Mouse (Mus musculus): ENCODE data around the gene Enkd1. TPM values are rescaled to one million over a fixed set of nuclear protein-coding genes. Genes with fewer than 3 reads are reported as not detected.

Enkd1 gene
- polyA plus RNA-seq, 1 experiment from 2014 or later, result 13.9 TPM

DNA sequence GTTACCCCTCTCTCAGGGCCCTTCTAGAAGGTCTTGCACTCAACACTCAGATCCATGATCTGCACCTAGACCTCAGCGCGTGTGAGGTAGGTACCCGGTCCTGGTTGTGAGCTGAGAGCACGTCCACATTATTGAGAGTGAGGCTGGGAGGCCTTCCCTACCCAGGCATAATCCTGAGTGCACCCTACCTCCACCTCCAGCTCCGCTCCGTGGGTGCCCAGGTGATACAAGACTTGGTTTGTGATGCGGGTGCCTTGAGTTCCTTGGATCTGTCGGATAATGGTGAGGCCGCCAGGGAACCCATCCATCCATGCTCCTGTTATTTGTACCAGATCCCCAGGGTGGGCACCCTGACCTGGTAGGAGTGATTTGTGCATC, 18.0 kb downstream of the Enkd1 start:
- Histone ChIP-seq H3K36me3 (no peaks in the 10 kb centered on the region), H3K4me1 (peaks cover 22% of the 10 kb centered on the region), H3K27me3 (replicated peaks) (no peaks in the 10 kb centered on the region), H3K27ac (replicated peaks) (no peak overlapping the region), H3K9ac (replicated peaks) (no peak overlapping the region), H3K9me3 (replicated peaks) (no peaks in the 10 kb centered on the region), H3K4me3 (replicated peaks) (no peak overlapping the region), H3K4me2 (no peak overlapping the region)
- no peak for ATAC-seq (ENCODE audit: low FRiP score)
- WGBS, result 92% methylated on average over 9 of the region's 9 CpGs

DNA sequence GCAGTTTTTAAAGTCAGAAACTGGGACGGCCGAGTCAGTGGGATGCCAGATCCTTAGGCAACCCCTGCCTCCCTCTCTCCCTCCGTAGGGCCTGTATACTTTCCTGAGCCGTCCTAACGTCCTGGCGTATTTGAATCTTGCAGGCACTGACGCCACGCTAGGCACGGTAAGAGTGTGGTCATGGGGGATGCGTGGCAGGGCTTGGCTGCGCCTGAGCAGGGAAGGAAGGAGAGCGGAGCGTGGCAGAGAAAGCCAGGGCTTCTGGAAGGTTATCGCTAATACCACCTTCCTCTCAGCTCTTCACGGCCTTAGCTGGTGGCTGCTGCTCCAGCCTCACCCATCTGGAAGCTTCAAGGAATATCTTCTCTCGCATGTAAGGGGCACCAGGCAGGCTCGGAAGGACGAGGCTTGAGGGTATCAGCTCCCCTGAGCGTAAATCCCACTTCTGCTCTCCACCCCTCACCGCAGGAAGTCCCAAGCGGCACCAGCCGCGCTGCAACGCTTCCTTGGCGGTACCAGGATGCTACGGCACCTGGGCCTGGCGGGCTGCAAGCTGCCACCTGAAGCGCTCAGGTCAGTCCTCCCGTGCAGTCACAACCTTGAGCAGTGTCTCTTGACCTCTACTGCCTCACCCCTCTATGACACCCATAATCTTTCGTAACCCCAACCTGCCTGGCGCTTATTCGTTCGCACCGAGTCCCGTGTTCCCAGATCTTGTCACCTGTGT, 18.6 kb downstream of the Enkd1 start:
- WGBS, result 69% methylated on average over 35 of the region's 35 CpGs
- ATAC-seq (ENCODE audit: low FRiP score), result no peak
- H3K9ac ChIP-seq (replicated peaks), result no peak overlapping the region
- H3K4me1 ChIP-seq, result peaks cover 17% of the 10 kb centered on the region
- H3K4me3 ChIP-seq (replicated peaks), result no peak overlapping the region
- H3K27me3 ChIP-seq (replicated peaks), result no peaks in the 10 kb centered on the region
- no peaks in the 10 kb centered on the region for H3K9me3 ChIP-seq (replicated peaks)
- no peak overlapping the region for H3K27ac ChIP-seq (replicated peaks)
- H3K4me2 ChIP-seq, result no peak overlapping the region
- H3K36me3 ChIP-seq, result no peaks in the 10 kb centered on the region

DNA sequence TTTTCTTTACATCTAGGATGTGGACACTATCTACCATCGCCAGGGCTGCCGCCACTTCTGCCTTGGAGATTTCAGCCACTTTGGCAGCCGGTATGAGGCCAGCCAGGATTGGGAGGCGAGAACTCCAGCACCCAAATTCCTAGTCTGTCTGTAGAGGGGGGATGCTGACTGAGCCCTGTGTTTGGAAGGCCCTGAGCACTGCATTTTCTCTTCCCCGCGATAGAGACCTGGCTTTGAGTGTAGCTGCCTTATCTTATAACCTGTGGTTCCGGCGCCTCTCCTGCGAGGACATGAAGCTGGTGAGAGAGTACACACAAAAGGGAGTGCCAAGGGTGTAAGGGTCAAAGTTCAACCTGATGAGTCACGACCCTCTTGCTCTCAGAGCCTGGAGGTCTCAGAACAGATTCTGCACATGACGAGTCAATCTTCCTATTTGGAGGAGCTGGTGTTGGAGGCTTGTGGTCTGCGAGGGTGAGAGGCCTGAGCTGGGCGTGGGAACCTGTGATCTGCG, 19.7 kb downstream of the Enkd1 start:
- WGBS, result 82% methylated on average over 14 of the region's 14 CpGs
- Histone ChIP-seq H3K27me3 (replicated peaks) (no peaks in the 10 kb centered on the region), H3K9me3 (replicated peaks) (no peaks in the 10 kb centered on the region), H3K4me3 (replicated peaks) (no peak overlapping the region), H3K4me2 (no peak overlapping the region), H3K27ac (replicated peaks) (no peak overlapping the region), H3K9ac (replicated peaks) (no peak overlapping the region), H3K4me1 (0 out of 2 replicates have a peak, but pooled peaks cover 7% of the 10 kb centered on the region), H3K36me3 (peaks cover 6% of the 10 kb centered on the region)
- no peak for ATAC-seq (ENCODE audit: low FRiP score)

DNA sequence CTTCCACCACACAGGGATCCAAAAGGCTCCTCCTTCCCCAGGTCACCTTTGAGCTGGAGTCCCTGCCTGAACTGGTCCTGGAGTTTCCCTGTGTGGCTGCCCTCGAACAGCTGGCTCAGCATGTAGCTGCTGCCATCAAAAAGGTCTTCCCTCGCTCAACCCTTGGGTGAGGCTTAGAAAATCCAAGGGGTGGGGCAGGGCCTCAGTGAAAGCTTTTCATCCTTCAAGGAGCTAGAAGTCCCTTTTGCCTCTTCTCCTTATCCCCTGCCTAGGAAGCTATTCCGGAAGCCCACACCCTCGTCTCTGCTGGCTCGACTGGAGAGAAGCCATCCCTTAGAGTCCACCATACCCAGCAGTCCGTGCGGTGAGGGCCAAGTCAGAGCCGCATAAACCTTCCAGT, 20.5 kb downstream of the Enkd1 start:
- Histone ChIP-seq H3K9ac (replicated peaks) (no peak overlapping the region), H3K27ac (replicated peaks) (no peak overlapping the region), H3K36me3 (peaks cover 13% of the 10 kb centered on the region), H3K4me3 (replicated peaks) (no peak overlapping the region), H3K27me3 (replicated peaks) (no peaks in the 10 kb centered on the region), H3K4me2 (no peak overlapping the region), H3K4me1 (0 out of 2 replicates have a peak, but pooled peaks cover 6% of the 10 kb centered on the region), H3K9me3 (replicated peaks) (no peaks in the 10 kb centered on the region)
- 72% methylated on average over 8 of the region's 8 CpGs for WGBS
- no peak for ATAC-seq (ENCODE audit: low FRiP score)

DNA sequence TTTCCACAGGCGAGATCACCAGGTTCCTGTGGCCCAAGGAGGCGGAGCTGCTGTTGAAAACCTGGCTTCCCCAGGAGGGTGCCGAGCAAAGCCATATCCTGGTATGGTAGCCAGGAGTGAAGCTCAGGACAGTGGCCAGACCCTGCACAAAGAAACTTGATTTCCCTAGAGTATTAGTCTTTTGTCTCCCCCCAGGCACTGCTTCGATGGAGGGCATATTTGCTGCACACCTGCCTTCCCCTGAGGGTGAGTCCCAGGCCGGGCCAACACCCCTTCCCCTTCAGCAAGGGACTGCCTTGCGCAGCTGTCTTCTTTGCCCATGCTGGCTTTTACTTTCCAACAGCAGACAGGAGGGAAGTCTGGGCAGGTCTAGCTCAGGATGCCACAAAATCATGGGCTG, 21.5 kb downstream of the Enkd1 start:
- ATAC-seq (ENCODE audit: low FRiP score), result no peak
- Histone ChIP-seq H3K27ac (replicated peaks) (no peak overlapping the region), H3K9me3 (replicated peaks) (no peaks in the 10 kb centered on the region), H3K4me2 (no peak overlapping the region), H3K27me3 (replicated peaks) (no peaks in the 10 kb centered on the region), H3K9ac (replicated peaks) (no peak overlapping the region), H3K4me1 (0 out of 2 replicates have a peak, but pooled peaks cover 6% of the 10 kb centered on the region), H3K4me3 (replicated peaks) (no peak overlapping the region), H3K36me3 (peaks cover 21% of the 10 kb centered on the region)
- 68% methylated on average over 6 of the region's 6 CpGs for WGBS

DNA sequence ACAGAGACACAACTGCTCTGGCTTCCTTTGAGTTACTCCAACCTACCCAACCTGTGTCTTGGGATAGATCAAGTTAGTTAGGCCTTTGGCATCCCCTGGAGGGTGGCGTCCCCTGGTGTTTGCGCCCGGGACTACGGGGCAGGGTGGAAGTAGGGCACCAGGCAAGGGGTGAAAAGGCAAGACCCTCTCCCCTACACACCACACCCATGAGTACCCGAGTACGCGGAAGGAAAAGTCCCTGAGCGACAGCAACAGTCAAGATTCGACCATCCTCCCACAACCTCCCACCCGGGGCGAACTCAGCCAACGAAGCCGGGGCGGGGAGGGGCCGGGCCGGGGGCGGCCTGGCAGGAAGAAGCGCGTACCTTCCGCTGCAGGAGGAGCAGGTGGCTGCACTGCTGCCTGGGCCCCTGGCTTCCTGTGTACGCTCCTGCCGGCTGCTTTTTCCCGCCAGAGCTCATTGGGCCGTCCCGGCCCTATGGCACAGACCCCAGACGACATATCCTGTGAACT, 22.2 kb downstream of the Enkd1 start, which contains the start of gene Carmil2:
Carmil2 (plus strand) TSS at position 479 of the 513 bp plus-strand sequence.
- Histone ChIP-seq H3K36me3 (peaks cover 28% of the 10 kb centered on the region), H3K27ac (replicated peaks) (no peak within 1 kb of the TSS), H3K9me3 (replicated peaks) (no peaks in the 10 kb centered on the region), H3K4me1 (0 out of 2 replicates have a peak, but pooled peaks cover 6% of the 10 kb centered on the region), H3K9ac (replicated peaks) (no peak within 1 kb of the TSS), H3K4me2 (peak within 1 kb of the TSS; percentile 34), H3K27me3 (replicated peaks) (no peaks in the 10 kb centered on the region), H3K4me3 (replicated peaks) (no peak within 1 kb of the TSS)
- no peak; the same call in 1 of the 2 replicates for ATAC-seq (ENCODE audit: low FRiP score)
- 16% methylated on average over 26 of the region's 26 CpGs for WGBS

DNA sequence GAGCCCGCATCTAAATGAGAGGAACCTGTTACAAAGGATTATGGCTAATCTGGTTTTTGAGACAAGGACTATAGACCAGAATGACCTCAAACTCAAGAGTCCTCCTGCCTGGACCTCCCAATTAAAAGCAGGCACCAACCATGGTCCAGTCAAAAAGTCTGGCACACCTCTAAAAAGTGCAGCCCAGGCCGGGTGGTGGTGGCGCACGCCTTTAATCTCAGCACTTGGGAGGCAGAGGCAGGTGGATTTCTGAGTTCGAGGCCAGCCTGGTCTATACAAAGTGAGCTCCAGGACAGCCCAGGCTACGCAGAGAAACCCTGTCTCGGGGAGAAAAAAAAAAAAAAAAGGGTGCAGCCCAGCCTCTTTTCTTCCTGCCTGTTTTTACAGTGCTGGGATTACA, 22.7 kb downstream of the Enkd1 start:
- WGBS, result 78% methylated on average over 7 of the region's 7 CpGs
- no peak overlapping the region for H3K27ac ChIP-seq (replicated peaks)
- no peaks in the 10 kb centered on the region for H3K27me3 ChIP-seq (replicated peaks)
- no peak overlapping the region for H3K9ac ChIP-seq (replicated peaks)
- H3K4me3 ChIP-seq (replicated peaks), result no peak overlapping the region
- H3K9me3 ChIP-seq (replicated peaks), result no peaks in the 10 kb centered on the region
- 0 out of 2 replicates have a peak, but pooled peaks cover 6% of the 10 kb centered on the region for H3K4me1 ChIP-seq
- ATAC-seq (ENCODE audit: low FRiP score), result no peak
- H3K36me3 ChIP-seq, result peaks cover 33% of the 10 kb centered on the region
- no peak overlapping the region for H3K4me2 ChIP-seq

DNA sequence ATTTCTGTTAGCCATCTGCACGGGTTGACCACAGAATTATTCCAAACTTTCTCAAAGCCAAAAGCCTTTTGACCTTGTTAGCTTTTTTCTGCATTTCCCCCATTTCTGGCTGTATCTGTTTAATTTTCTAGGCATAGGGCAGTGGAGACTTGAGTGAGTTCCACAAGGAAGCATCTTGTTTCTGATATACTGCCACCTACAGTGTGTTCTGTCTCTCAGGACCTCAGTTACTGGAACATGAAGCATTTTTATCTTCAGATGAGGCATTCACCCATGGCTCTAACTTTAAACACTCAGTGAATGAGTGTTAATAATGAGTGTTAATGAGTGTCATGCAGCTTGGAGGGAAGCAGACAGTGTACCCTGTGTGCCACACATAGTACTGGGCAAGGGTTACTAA, 30.1 kb downstream of the Enkd1 start:
- Histone ChIP-seq H3K27ac (replicated peaks) (no peak overlapping the region), H3K27me3 (replicated peaks) (no peaks in the 10 kb centered on the region), H3K4me3 (replicated peaks) (no peak overlapping the region), H3K9me3 (replicated peaks) (no peaks in the 10 kb centered on the region), H3K4me1 (no peaks in the 10 kb centered on the region), H3K9ac (replicated peaks) (no peak overlapping the region), H3K36me3 (peaks cover 81% of the 10 kb centered on the region), H3K4me2 (no peak overlapping the region)
- ATAC-seq (ENCODE audit: low FRiP score), result no peak
- 94% methylated on average over 1 of the region's 1 CpGs for WGBS

DNA sequence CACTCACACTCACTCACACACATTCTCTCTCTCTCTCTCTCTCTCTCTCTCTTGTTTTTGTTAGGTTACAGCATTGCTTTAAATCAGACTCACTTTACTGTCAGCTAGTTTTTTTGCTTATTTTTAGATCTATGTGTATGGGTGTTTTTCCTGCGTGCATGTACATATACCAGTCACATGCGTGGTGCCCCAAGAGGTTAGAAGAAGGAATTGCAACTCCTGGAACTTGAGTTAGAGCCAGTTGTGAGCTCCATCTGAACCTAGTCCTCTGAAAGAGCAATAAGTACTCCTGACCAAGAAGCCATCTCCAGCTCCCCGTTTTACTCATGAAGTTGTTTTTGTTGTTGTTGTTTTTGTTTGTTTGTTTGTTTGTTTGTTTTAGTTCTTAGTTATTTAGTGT, 46.8 kb downstream of the Enkd1 start:
- H3K36me3 ChIP-seq, result peaks cover 22% of the 10 kb centered on the region
- WGBS, result 79% methylated on average over 3 of the region's 3 CpGs
- no peaks in the 10 kb centered on the region for H3K4me1 ChIP-seq
- H3K27me3 ChIP-seq (replicated peaks), result no peaks in the 10 kb centered on the region
- H3K9ac ChIP-seq (replicated peaks), result no peak overlapping the region
- H3K4me2 ChIP-seq, result no peak overlapping the region
- no peaks in the 10 kb centered on the region for H3K9me3 ChIP-seq (replicated peaks)
- no peak overlapping the region for H3K27ac ChIP-seq (replicated peaks)
- H3K4me3 ChIP-seq (replicated peaks), result no peak overlapping the region
- no peak for ATAC-seq (ENCODE audit: low FRiP score)

DNA sequence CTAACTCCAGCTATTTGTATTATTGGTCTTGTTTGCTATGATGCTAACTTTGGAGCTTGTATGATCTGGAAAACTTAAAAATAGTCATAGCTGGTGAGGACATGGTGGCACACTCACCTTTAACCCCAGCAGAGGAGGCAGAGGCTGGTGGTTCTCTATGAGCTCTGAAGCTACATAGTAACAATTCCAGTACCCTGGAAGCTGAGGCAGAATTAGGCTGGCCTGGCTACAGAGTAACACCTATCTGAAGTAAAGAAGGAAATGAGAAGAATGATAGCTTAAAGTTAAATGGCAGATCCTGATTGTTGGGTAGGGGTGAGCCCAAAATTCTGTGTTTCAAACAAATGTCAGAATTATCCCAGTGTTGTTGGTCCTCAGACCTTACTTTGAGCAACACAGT, 50.4 kb downstream of the Enkd1 start:
- no peak overlapping the region for H3K4me3 ChIP-seq (replicated peaks)
- H3K27me3 ChIP-seq (replicated peaks), result no peaks in the 10 kb centered on the region
- H3K4me2 ChIP-seq, result no peak overlapping the region
- H3K9ac ChIP-seq (replicated peaks), result no peak overlapping the region
- no peaks in the 10 kb centered on the region for H3K4me1 ChIP-seq
- ATAC-seq (ENCODE audit: low FRiP score), result no peak
- H3K9me3 ChIP-seq (replicated peaks), result no peaks in the 10 kb centered on the region
- H3K27ac ChIP-seq (replicated peaks), result no peak overlapping the region
- H3K36me3 ChIP-seq, result no peaks in the 10 kb centered on the region; the same call in 1 of the 2 replicates

All from neural tube, embryonic 15.5 days (tissue).